Mouse (Mus musculus): Measurements from ENCODE around the gene Pou2f1. TPM values are rescaled to one million over a fixed set of nuclear protein-coding genes. Genes with fewer than 3 reads are reported as not detected.

Gene Pou2f1
- polyA plus RNA-seq, 1 experiment from 2014 or later = 15.5 TPM

DNA sequence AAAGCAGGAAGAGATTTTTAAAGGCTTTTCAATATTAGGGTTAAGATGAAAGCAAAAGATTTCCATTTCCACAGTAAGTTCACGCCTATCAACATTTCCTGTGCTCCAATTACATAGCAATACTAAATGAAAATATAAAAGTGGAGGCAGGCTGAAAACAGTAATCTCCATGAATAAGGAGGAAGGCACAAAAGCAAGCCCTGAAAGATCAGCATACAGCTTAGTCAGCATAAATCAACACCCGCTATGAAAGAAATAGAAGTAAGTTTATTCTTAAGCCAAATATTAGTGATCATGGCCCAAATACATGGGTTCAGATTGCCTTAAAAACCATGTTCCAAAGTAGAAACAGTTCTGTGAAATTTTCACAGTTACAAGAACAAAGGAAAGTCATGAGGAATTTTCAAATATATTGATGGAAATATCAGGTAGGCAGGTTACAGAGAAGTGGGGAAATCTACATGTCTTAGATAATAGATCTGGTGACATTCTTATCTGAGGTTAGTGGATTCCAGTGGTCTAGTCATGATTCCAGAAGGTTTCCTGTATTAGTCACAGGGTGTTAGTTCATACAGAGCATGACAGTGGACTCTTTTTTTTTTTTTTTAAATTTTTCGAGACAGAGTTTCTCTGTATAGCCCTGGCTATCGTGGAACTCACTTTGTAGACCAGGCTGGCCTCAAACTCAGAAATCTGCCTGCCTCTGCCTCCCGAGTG, 6.3 kb upstream of the Pou2f1 start:
- Histone ChIP-seq H3K27ac (ENCODE audit: low read depth, low read length) (no peak overlapping the region), H3K4me2 (no peak overlapping the region), H3K27me3 (replicated peaks; ENCODE audit: control insufficient read depth, insufficient read depth, low read length) (no peaks in the 10 kb centered on the region), H3K4me1 (replicated peaks; ENCODE audit: control insufficient read depth, insufficient read depth, low read length) (no peaks in the 10 kb centered on the region), H3K4me3 (ENCODE audit: low read depth, low read length) (no peak overlapping the region), H3K9ac (ENCODE audit: low read depth, low read length) (no peak overlapping the region), H3K36me3 (ENCODE audit: control insufficient read depth, insufficient read depth, low read length) (no peaks in the 10 kb centered on the region), H3K9me3 (ENCODE audit: control insufficient read depth, low read length) (no peaks in the 10 kb centered on the region)
- DNase-seq (ENCODE audit: low spot score) = no peak
- 87% methylated on average over 5 of the region's 5 CpGs for WGBS
- no peak for ATAC-seq (replicated peaks; ENCODE audit: low FRiP score)

DNA sequence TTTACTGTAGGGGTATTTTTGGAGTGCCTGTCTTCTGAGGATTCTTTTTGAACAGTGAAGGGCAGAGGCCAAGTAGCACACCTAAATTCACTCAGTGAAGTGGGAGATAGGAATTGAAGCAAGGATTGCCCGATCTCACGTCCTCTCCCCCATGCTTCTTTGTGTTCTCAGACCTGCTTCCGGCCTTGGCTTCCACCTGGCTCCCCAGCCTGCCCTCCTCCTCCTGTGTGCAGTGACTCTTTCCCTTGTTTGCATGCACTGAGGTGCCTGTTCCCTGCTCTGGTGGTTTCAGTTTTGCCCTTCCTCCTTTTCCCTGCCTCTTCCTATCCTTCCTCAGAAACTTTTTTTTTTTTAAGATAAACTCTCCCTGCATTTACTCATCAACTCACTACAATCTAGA, 4.5 kb upstream of the Pou2f1 start:
- 61% methylated on average over 3 of the region's 3 CpGs for WGBS
- Histone ChIP-seq H3K27ac (ENCODE audit: low read depth, low read length) (no peak overlapping the region), H3K4me1 (replicated peaks; ENCODE audit: control insufficient read depth, insufficient read depth, low read length) (no peaks in the 10 kb centered on the region), H3K4me3 (ENCODE audit: low read depth, low read length) (no peak overlapping the region), H3K9me3 (ENCODE audit: control insufficient read depth, low read length) (no peaks in the 10 kb centered on the region), H3K9ac (ENCODE audit: low read depth, low read length) (no peak overlapping the region), H3K4me2 (no peak overlapping the region), H3K27me3 (replicated peaks; ENCODE audit: control insufficient read depth, insufficient read depth, low read length) (no peaks in the 10 kb centered on the region), H3K36me3 (ENCODE audit: control insufficient read depth, insufficient read depth, low read length) (no peaks in the 10 kb centered on the region)
- ATAC-seq (replicated peaks; ENCODE audit: low FRiP score) (no peak), DNase-seq (ENCODE audit: low spot score) (no peak)

DNA sequence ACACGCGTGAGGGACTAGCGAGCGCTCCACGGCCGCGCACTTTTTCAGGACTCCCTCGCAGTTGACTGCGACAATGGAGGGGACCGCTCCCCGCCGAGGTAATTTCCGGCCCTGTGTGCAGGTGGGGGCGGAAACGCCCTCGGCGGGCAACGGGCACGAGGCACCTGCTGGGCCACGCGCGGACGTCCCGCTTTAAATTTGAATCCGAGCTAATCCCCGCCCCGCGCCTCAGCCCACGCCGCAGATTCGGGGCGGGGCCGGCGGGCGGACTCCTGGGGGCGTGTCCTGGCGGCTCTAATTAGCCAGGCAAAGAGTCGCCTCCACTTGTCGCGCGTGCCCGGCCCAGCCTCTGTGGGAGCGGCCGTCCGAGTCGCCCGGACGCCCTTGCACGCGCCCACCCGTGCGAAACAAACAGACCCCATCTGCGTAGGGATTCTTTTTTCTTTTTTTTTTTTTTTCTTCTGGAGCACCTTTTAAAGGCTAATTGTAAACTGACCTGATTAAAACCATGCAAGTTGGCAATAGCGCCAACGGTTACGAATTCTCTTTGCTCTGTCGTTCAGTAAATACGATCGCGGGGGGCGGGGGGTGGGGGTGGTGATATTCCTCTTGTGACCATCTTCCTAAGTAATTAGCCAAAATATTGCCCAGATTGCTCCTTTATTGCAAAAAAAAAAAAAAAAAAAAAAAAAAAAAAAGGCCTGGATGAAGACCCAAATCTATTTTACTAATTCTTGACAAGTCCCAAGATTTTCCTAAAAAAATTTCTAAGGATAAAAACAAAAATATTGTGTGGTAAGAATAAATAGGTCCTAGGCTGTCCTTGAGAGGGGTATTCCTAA, 924 bp upstream of the Pou2f1 start:
- DNase-seq (ENCODE audit: low spot score) = peak; percentile 89
- peak; percentile 75 for ATAC-seq (replicated peaks; ENCODE audit: low FRiP score)
- Histone ChIP-seq H3K9me3 (ENCODE audit: control insufficient read depth, low read length) (no peaks in the 10 kb centered on the region), H3K27ac (ENCODE audit: low read depth, low read length) (peak overlapping the region; percentile 68), H3K9ac (ENCODE audit: low read depth, low read length) (peak overlapping the region; percentile 76), H3K4me2 (peak overlapping the region; percentile 76), H3K27me3 (replicated peaks; ENCODE audit: control insufficient read depth, insufficient read depth, low read length) (no peaks in the 10 kb centered on the region), H3K4me1 (replicated peaks; ENCODE audit: control insufficient read depth, insufficient read depth, low read length) (peaks cover 11% of the 10 kb centered on the region), H3K36me3 (ENCODE audit: control insufficient read depth, insufficient read depth, low read length) (no peaks in the 10 kb centered on the region), H3K4me3 (ENCODE audit: low read depth, low read length) (peak overlapping the region; percentile 96)
- under 1% methylated on average over 61 of the region's 61 CpGs for WGBS

DNA sequence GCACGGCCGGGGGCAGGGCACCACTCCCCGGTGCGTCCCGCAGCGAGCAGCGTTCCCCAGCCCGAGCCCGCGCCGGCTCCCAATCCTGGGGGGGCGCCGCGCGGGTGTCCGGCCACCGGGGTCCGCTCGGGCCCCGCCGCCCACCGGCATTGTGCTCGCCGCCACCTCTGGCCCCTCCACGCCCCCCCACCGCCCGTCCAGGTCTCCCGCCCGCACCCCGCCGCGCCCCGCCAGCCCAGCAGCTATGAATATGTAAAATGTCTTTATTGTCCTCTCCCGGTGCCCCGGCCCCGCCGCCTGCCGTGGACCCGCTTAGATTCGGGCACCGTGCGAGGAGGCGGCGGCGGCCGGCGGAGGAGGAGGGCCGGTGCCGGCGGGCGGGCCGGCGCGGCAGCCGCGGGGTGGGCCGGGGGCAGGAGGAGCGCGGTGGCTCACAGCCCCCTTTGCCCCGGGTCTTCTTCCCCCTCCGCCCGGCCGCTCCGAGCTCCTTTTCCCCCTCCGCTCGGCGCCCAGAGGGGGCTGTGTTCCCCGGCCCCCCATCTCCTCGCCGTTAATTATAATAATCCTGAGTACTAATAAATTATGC, 481 bp downstream of the Pou2f1 start:
- under 1% methylated on average over 60 of the region's 70 CpGs for WGBS
- peak overlapping the region; percentile 94 for H3K27ac ChIP-seq (ENCODE audit: low read depth, low read length)
- peak; percentile 46 for ATAC-seq (replicated peaks; ENCODE audit: low FRiP score)

DNA sequence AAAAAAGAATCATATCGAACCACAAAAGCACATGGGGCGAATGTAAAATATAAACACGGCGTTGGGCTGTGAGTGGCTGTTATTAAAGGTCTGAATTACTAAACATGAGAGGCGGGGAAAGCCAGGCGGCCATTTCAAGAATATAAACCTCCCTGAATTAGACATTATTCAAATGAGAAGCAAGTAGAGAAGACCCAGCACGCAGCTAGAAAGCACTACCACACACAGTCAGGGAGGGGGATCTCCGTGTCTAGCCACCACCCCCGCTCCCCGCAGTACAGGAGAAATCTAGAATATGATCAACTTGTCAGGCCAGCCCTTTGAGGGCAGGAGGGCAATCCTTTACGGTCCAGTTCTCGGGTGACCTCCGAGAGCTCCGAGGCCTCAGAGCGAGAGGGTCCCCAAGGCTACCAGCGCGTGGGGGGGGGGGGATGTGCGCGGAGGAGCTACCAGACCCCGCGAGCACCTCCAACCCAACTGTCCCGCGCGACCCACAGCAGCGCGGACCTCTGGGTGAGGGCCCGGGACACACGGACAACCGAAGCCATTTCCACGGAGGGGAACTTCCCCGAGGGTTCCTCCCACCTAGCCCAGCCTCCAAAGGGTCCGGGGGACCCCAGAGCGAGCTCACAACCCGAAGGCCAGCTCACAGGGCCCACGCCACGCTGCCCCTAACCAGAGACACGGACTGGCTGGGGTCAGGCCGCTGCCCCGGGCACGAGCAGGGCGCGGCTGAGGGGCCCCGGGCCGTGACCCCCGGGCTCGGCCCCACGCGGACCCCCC, 1.2 kb downstream of the Pou2f1 start:
- peak overlapping the region; percentile 96 for H3K4me3 ChIP-seq (ENCODE audit: low read depth, low read length)
- no peak; the same call in 1 of the 2 replicates for ATAC-seq (replicated peaks; ENCODE audit: low FRiP score)
- peak overlapping the region; percentile 99 for H3K4me2 ChIP-seq
- WGBS = 2% methylated on average over 48 of the region's 48 CpGs
- peaks cover 19% of the 10 kb centered on the region for H3K4me1 ChIP-seq (replicated peaks; ENCODE audit: control insufficient read depth, insufficient read depth, low read length)
- peak overlapping the region; percentile 94 for H3K27ac ChIP-seq (ENCODE audit: low read depth, low read length)
- peak; percentile 66 for DNase-seq (ENCODE audit: low spot score)
- peak overlapping the region; percentile 95 for H3K9ac ChIP-seq (ENCODE audit: low read depth, low read length)
- H3K36me3 ChIP-seq (ENCODE audit: control insufficient read depth, insufficient read depth, low read length) = no peaks in the 10 kb centered on the region
- no peaks in the 10 kb centered on the region for H3K9me3 ChIP-seq (ENCODE audit: control insufficient read depth, low read length)
- no peaks in the 10 kb centered on the region for H3K27me3 ChIP-seq (replicated peaks; ENCODE audit: control insufficient read depth, insufficient read depth, low read length)

More for the DNA sequence above, 481 bp downstream of the Pou2f1 start:
- no peak for DNase-seq (ENCODE audit: low spot score)
- H3K4me1 ChIP-seq (replicated peaks; ENCODE audit: control insufficient read depth, insufficient read depth, low read length) = peaks cover 19% of the 10 kb centered on the region
- H3K27me3 ChIP-seq (replicated peaks; ENCODE audit: control insufficient read depth, insufficient read depth, low read length) = no peaks in the 10 kb centered on the region
- H3K36me3 ChIP-seq (ENCODE audit: control insufficient read depth, insufficient read depth, low read length) = no peaks in the 10 kb centered on the region
- peak overlapping the region; percentile 95 for H3K9ac ChIP-seq (ENCODE audit: low read depth, low read length)
- peak overlapping the region; percentile 99 for H3K4me2 ChIP-seq
- peak overlapping the region; percentile 96 for H3K4me3 ChIP-seq (ENCODE audit: low read depth, low read length)
- no peaks in the 10 kb centered on the region for H3K9me3 ChIP-seq (ENCODE audit: control insufficient read depth, low read length)

DNA sequence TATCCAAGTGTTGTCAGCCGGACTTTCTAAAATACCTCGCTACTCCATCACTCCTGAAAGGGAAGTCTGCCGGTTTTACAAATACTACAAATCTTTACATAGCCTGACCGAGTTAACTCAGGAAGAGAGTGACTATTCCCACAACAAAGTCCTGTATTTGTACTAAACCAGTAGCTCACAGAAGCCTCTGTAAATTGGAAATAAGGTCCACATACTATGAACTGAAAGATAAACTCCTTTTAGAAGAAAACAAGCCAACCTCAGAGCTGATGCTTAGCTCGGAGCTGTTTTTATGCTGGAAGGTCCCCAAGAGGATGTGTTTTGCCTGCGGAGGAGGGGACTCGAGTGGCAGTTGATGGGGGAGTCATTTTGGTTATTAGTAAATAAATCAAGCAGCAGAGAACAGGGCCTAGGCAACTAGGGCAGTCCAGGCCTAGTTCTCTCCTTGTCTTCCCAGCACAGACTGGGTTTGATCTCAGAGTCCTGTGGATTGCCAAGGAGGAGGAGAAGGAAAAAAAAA, 1.8 kb downstream of the Pou2f1 start:
- Histone ChIP-seq H3K27me3 (replicated peaks; ENCODE audit: control insufficient read depth, insufficient read depth, low read length) (no peaks in the 10 kb centered on the region), H3K9me3 (ENCODE audit: control insufficient read depth, low read length) (no peaks in the 10 kb centered on the region), H3K9ac (ENCODE audit: low read depth, low read length) (peak overlapping the region; percentile 26; the same call in 1 of the 2 replicates), H3K4me2 (peak overlapping the region; percentile 99), H3K27ac (ENCODE audit: low read depth, low read length) (peak overlapping the region; percentile 94; the same call in 1 of the 2 replicates), H3K4me1 (replicated peaks; ENCODE audit: control insufficient read depth, insufficient read depth, low read length) (peaks cover 21% of the 10 kb centered on the region), H3K36me3 (ENCODE audit: control insufficient read depth, insufficient read depth, low read length) (no peaks in the 10 kb centered on the region), H3K4me3 (ENCODE audit: low read depth, low read length) (peak overlapping the region; percentile 96)
- WGBS = 34% methylated on average over 7 of the region's 7 CpGs
- ATAC-seq (replicated peaks; ENCODE audit: low FRiP score) = no peak
- peak; percentile 45 for DNase-seq (ENCODE audit: low spot score)

DNA sequence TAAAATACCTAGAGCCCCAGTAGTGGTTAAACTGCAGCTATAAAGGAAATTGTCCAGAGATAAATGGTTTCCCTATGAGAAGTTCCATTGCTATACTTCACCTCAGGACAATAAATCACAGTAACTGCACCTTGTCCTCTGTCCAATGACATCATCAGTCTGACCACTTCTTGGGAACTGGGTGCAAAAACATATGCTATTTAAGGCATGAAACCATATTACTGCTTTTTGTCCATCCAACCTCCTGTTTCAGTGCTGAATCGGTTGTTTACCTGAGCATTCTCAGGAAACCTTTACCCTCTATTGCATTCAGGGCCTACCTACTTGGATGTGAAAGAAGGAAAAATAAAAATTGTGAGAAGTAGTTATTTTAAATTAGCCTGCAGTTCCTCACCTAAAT, 2.8 kb downstream of the Pou2f1 start:
- Histone ChIP-seq H3K4me3 (ENCODE audit: low read depth, low read length) (no peak overlapping the region), H3K36me3 (ENCODE audit: control insufficient read depth, insufficient read depth, low read length) (no peaks in the 10 kb centered on the region), H3K9ac (ENCODE audit: low read depth, low read length) (no peak overlapping the region), H3K9me3 (ENCODE audit: control insufficient read depth, low read length) (no peaks in the 10 kb centered on the region), H3K27me3 (replicated peaks; ENCODE audit: control insufficient read depth, insufficient read depth, low read length) (no peaks in the 10 kb centered on the region), H3K4me1 (replicated peaks; ENCODE audit: control insufficient read depth, insufficient read depth, low read length) (peaks cover 21% of the 10 kb centered on the region), H3K4me2 (no peak overlapping the region), H3K27ac (ENCODE audit: low read depth, low read length) (no peak overlapping the region)
- 90% methylated on average over 1 of the region's 1 CpGs for WGBS
- DNase-seq (ENCODE audit: low spot score) (no peak), ATAC-seq (replicated peaks; ENCODE audit: low FRiP score) (no peak)

DNA sequence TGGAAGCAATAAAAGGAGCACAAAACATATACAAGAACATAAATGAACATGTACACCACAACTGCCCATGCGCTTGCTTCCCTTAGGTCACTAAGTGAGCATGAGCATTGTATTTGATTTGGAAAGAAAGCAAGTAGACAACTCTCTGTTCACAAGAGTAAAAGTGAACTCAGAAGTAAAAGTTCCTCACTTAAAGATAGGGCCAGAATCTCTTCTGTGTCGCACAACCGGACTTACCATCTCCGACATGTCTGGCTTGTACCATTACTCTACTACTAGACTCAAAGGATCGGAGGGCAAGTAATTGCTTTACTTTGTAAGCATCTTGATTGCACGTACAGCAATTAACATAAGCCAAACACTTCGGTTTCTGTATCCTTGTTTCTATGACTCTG, 6.8 kb downstream of the Pou2f1 start:
- 90% methylated on average over 7 of the region's 7 CpGs for WGBS
- no peak for ATAC-seq (replicated peaks; ENCODE audit: low FRiP score)
- H3K4me3 ChIP-seq (ENCODE audit: low read depth, low read length) = no peak overlapping the region

More for the DNA sequence above, 6.8 kb downstream of the Pou2f1 start:
- Histone ChIP-seq H3K4me2 (no peak overlapping the region), H3K27me3 (replicated peaks; ENCODE audit: control insufficient read depth, insufficient read depth, low read length) (no peaks in the 10 kb centered on the region), H3K4me1 (replicated peaks; ENCODE audit: control insufficient read depth, insufficient read depth, low read length) (peaks cover 27% of the 10 kb centered on the region), H3K9ac (ENCODE audit: low read depth, low read length) (no peak overlapping the region), H3K27ac (ENCODE audit: low read depth, low read length) (no peak overlapping the region), H3K9me3 (ENCODE audit: control insufficient read depth, low read length) (no peaks in the 10 kb centered on the region), H3K36me3 (ENCODE audit: control insufficient read depth, insufficient read depth, low read length) (no peaks in the 10 kb centered on the region)
- DNase-seq (ENCODE audit: low spot score) = no peak

All from liver, embryonic 11.5 days (tissue).